Mouse (Mus musculus) CD4-positive naive resting alpha-beta T cell, adult 76 days (primary cell): ENCODE data around the gene 6430571L13Rik. TPM values are rescaled to one million over a fixed set of nuclear protein-coding genes. Genes with fewer than 3 reads are reported as not detected.

ENCODE experiments used
- total RNA-seq: library from RNA; stranded (reverse); gene quantifications from one replicate; pipeline ENCODE4 v1.2.4, GENCODE M21; 2023

6430571L13Rik gene
- total RNA-seq = 0.41 TPM

GRCm38 (mm10) chr9:107340267-107340859, at the start of gene 6430571L13Rik:
Gene 6430571L13Rik (plus strand): TSS chr9:107340602.

GRCm38 (mm10) chr9:107296016-107296040, 44.6 kb upstream of the 6430571L13Rik start, which contains the start of gene Cish:
Gene Cish (plus strand): TSS chr9:107296026.

GRCm38 (mm10) chr9:107338172-107338883, 2.1 kb upstream of the 6430571L13Rik start, which contains the start of gene Hemk1:
Gene Hemk1 (minus strand): TSS chr9:107338350.

GRCm38 (mm10) chr9:107399491-107399971, 59.1 kb downstream of the 6430571L13Rik start, which contains the start of gene Cacna2d2:
Gene Cacna2d2 (plus strand): TSS chr9:107399612.

Other genes starting within 250 kb of the 6430571L13Rik start
- not detected for gene Dock3, start 108.7 kb upstream of the 6430571L13Rik start, total RNA-seq
- gene Mapkapk3, start 50.7 kb upstream of the 6430571L13Rik start, total RNA-seq = 52.7 TPM
- gene Cish, start 44.6 kb upstream of the 6430571L13Rik start, total RNA-seq = 22.7 TPM
- 7.8 TPM for gene Hemk1, start 2.3 kb upstream of the 6430571L13Rik start, total RNA-seq
- 0.70 TPM for gene Cacna2d2, start 59.0 kb downstream of the 6430571L13Rik start, total RNA-seq
- gene Tmem115, start 193.3 kb downstream of the 6430571L13Rik start, total RNA-seq = 24.4 TPM
- gene Cyb561d2, start 201.6 kb downstream of the 6430571L13Rik start, total RNA-seq = 16.0 TPM
- gene Nprl2, start 201.6 kb downstream of the 6430571L13Rik start, total RNA-seq = 18.9 TPM
- 1.2 TPM for gene Zmynd10, start 206.7 kb downstream of the 6430571L13Rik start, total RNA-seq
- 74.0 TPM for gene Rassf1, start 211.0 kb downstream of the 6430571L13Rik start, total RNA-seq
- gene Tusc2, start 222.7 kb downstream of the 6430571L13Rik start, total RNA-seq = 13.3 TPM
- gene Hyal2, start 227.3 kb downstream of the 6430571L13Rik start, total RNA-seq = 2.3 TPM
- 2.1 TPM for gene Hyal1, start 236.3 kb downstream of the 6430571L13Rik start, total RNA-seq
- gene Naa80, start 238.3 kb downstream of the 6430571L13Rik start, total RNA-seq = 9.5 TPM
- gene Hyal3, start 240.2 kb downstream of the 6430571L13Rik start, total RNA-seq = 1.3 TPM
- gene Ifrd2, start 247.0 kb downstream of the 6430571L13Rik start, total RNA-seq = 19.8 TPM